In genomic region chr4:138045809-138046208, GRCm38 (mm10) we compare ENCODE assay signal across 12 mouse cellular contexts. TPM values are rescaled to one million over a fixed set of nuclear protein-coding genes. Genes with fewer than 3 reads are reported as not detected.
DNase-seq lines count a peak whose midpoint lies in the region; ATAC-seq and TF ChIP-seq lines count a peak whose summit lies in the region.
"Had no signal": no experiment of that assay in that cellular context is flagged by ENCODE, and none has a peak within 500 bp of the region (broad histone marks: within the 10 kb centered on the region; RNA-seq: fewer than 3 reads in every experiment).

No protein-coding gene starts in this region.

- 100% methylated on average over 1 of the region's 1 CpGs for WGBS in hindbrain, postnatal 0 days
- WGBS in hindbrain, embryonic 13.5 days = 100% methylated on average over 1 of the region's 1 CpGs

- no peak for TF ChIP-seq POLR2A in testis, adult 2 months (IDR thresholded peaks at IDR 0.05; ENCODE audit: control insufficient read depth, low read depth, low read length)

- no peak overlapping the region for H3K9ac ChIP-seq in hindbrain, postnatal 0 days (replicated peaks; ENCODE audit: low read length)
- no peak overlapping the region for H3K9ac ChIP-seq in hindbrain, embryonic 13.5 days
- H3K9ac ChIP-seq: limb, embryonic 15.5 days had no signal

- no peak overlapping the region for H3K27ac ChIP-seq in hindbrain, postnatal 0 days
- no peak overlapping the region for H3K27ac ChIP-seq in hindbrain, embryonic 13.5 days
- H3K27ac ChIP-seq in testis, adult 2 months (ENCODE audit: control insufficient read depth, insufficient read depth, low read depth, low read length) = no peak overlapping the region
- H3K27ac ChIP-seq: limb, embryonic 15.5 days; midbrain, embryonic 10.5 days had no signal

- 0 out of 2 replicates have a peak, but pooled peaks cover 5% of the 10 kb centered on the region for H3K36me3 ChIP-seq in hindbrain, postnatal 0 days (ENCODE audit: insufficient read depth, low read length)
- peaks cover 24% of the 10 kb centered on the region for H3K36me3 ChIP-seq in hindbrain, embryonic 13.5 days
- H3K36me3 ChIP-seq in testis, adult 2 months (ENCODE audit: control insufficient read depth, insufficient read depth, low read length) = no peaks in the 10 kb centered on the region; the same call in none of the 2 replicates

- no peaks in the 10 kb centered on the region for H3K27me3 ChIP-seq in hindbrain, postnatal 0 days (ENCODE audit: insufficient read depth, low read length)
- no peaks in the 10 kb centered on the region for H3K27me3 ChIP-seq in hindbrain, embryonic 13.5 days
- H3K27me3 ChIP-seq in testis, adult 2 months (ENCODE audit: control insufficient read depth, insufficient read depth, low read length) = no peaks in the 10 kb centered on the region
- H3K27me3 ChIP-seq: limb, embryonic 15.5 days had no signal

- TF ChIP-seq CTCF in hindbrain, postnatal 0 days (IDR thresholded peaks at IDR 0.05; ENCODE audit: low read depth) = peak; percentile 57
- peak; percentile 59; the same call in 1 of the 2 replicates for TF ChIP-seq CTCF in testis, adult 2 months (IDR thresholded peaks at IDR 0.05; ENCODE audit: control insufficient read depth, insufficient read depth, insufficient replicate concordance, low read depth, low read length)

- no peak for ATAC-seq in hindbrain, postnatal 0 days
- no peak for ATAC-seq in hindbrain, embryonic 13.5 days (ENCODE audit: low FRiP score)
- ATAC-seq in monocyte, adult 5-6 weeks (replicated peaks; ENCODE audit: insufficient number of reproducible peaks, low FRiP score, low TSS enrichment, poor library complexity, severe bottlenecking) = no peak

- peaks cover 7% of the 10 kb centered on the region; the same call in 1 of the 2 replicates for H3K4me1 ChIP-seq in hindbrain, postnatal 0 days (ENCODE audit: insufficient read depth, low read length)
- H3K4me1 ChIP-seq in hindbrain, embryonic 13.5 days (replicated peaks) = peaks cover 12% of the 10 kb centered on the region
- H3K4me1 ChIP-seq in testis, adult 2 months (ENCODE audit: control insufficient read depth, insufficient read depth, low read length) = 0 out of 2 replicates have a peak, but pooled peaks cover 2% of the 10 kb centered on the region
- H3K4me1 ChIP-seq: limb, embryonic 15.5 days; midbrain, embryonic 10.5 days had no signal

- H3K4me2 ChIP-seq in hindbrain, postnatal 0 days (ENCODE audit: low read depth, low read length) = no peak overlapping the region
- no peak overlapping the region for H3K4me2 ChIP-seq in hindbrain, embryonic 13.5 days
- H3K4me2 ChIP-seq: limb, embryonic 15.5 days had no signal

- H3K4me3 ChIP-seq in hindbrain, postnatal 0 days (ENCODE audit: low read length) = no peak overlapping the region
- no peak overlapping the region for H3K4me3 ChIP-seq in hindbrain, embryonic 13.5 days
- no peak overlapping the region for H3K4me3 ChIP-seq in testis, adult 2 months (ENCODE audit: control insufficient read depth, low read depth, low read length)
- H3K4me3 ChIP-seq: erythroblast, embryonic 14.5 days; limb, embryonic 15.5 days; midbrain, embryonic 10.5 days had no signal

- H3K9me3 ChIP-seq in hindbrain, postnatal 0 days (ENCODE audit: low read length) = no peaks in the 10 kb centered on the region
- H3K9me3 ChIP-seq in hindbrain, embryonic 13.5 days = no peaks in the 10 kb centered on the region
- H3K9me3 ChIP-seq: limb, embryonic 15.5 days had no signal

- no peak for DNase-seq in hindbrain, postnatal 0 days (ENCODE audit: low spot score)
- no peak for DNase-seq in testis, postnatal 14 days (ENCODE audit: low spot score)
- DNase-seq in WW6 (ENCODE audit: low read depth, low spot score) = peak; percentile 14
- DNase-seq in thymus, postnatal 4 days = peak; percentile 42
- DNase-seq: gastrocnemius, postnatal 25 days; heart, postnatal 14 days had no signal

RNA-seq across cellular contexts. Expression of gene Eif4g3, which starts 53.0 kb away (rescaled TPM):
- 51.1 and 55.9 TPM in 2 replicates for total RNA-seq in hindbrain, postnatal 0 days (2014; rRNA removed)
- 32.3 and 36.5 TPM in 2 replicates for polyA plus RNA-seq in hindbrain, postnatal 0 days (2015; fragmentation: Nextera tagmentation; extraction: Ambion mirVana)
- polyA plus RNA-seq in hindbrain, embryonic 13.5 days (2015; fragmentation: Nextera tagmentation; extraction: Ambion mirVana) = 48.7 and 53.1 TPM in 2 replicates
- 251 and 280 TPM in 2 replicates for polyA plus RNA-seq in testis, adult 2 months (2012; rRNA removed)
- total RNA-seq in monocyte, adult 5-6 weeks (2017) = 94.4 to 146 TPM (median 114 TPM) in 3 replicates

Comparison
In these comparisons a context has a peak if more than half of its experiments do, and no peak if none do; other contexts are left out.
1. DNase-seq: peak in WW6 (single experiment) and thymus, postnatal 4 days (single experiment); none in hindbrain, postnatal 0 days (single experiment) and testis, postnatal 14 days (single experiment).